Mouse (Mus musculus) CD4-positive, CD25-positive, alpha-beta regulatory T cell, adult 2 months (primary cell): Measurements from ENCODE around the gene Fbxl12.
A peak's percentile ranks its signal among the peaks of the same experiment; 100 is the strongest.
"Not testable (repeated sequence)": the region's sequence is repeated elsewhere in the genome, so short reads cannot be mapped to it uniquely, and the experiment has no call there.

Source experiments
- DNase-seq: peaks from one replicate; pipeline ENCODE4 v3.0.0-alpha.2; 2012; ENCODE audit warnings: low read depth, low spot score

Gene Fbxl12

DNA sequence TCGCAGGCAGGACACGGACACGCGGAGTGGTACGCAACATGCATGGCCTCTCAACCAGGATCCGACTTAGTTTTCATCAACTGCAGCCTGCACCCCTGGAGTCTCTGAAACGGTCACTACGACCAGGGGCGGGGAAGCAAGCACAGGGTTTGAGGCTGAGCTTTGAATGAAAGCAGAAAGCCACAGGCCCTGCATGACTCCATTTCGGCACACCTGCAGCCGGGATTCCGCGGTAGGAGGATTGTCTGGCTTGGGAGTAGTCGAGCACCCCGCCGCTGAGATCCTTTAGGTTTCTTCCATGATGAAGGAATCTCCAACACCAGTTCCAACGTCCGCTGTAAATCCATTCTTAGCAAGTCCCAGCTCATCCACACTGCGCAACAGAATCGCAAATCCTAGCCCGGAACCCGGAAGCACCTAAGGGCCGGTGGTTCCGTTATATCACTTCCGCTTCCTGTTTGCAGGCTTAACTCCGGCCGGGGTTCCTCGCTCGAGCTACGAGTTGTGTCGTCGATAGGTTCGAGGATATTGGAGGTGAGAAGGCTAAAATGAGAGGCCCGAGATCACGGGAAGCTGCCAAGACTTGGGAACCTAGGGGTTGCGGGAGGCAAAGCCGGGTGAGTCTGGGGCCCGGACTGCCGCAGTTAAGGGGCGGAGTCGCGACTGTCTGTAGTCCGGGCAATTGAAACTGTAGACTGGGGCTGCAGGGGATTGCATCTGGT lies at the start of gene Fbxl12:
Gene Fbxl12, minus strand, starts transcription at position 408 of the 722 bp plus-strand sequence.
- DNase-seq: peak; percentile 89

DNA sequence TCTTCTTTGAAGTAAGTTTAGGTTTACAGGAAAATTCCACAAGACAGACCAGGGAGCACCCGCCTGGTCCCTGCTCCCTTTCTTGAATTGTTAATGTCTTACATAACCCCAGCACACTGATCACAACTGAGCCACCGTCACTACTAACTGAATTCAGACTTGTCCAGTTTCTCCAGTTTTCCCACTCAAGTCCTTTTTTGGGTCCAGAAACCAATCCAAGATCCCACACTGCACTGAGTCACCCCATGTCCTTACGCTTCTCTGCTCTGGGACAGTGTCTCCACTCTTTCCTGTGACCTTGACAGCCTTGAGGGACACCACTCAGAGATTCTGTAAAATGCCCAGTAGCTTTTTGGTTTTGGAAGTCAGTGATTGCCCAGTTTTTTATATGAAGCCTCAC lies 48.3 kb upstream of the Fbxl12 start:
- no peak for DNase-seq

DNA sequence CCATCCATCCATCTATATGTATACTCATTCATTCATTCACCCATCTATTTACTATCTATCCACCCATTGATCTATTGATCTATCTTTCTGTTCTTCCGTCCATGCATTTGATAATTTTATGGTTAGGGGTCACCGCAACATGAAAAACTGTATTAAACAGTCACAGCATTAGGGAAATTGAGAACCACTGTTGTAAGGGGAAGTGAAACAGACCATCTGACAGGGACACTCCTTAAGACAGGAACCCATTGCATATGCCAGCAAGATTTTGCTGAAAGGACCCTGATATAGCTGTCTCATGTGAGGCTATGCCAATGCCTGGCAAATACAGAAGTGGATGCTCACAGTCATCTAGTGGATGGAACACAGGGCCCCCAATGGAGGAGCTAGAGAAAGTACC lies 45.9 kb upstream of the Fbxl12 start:
- not testable (repeated sequence) for DNase-seq

DNA sequence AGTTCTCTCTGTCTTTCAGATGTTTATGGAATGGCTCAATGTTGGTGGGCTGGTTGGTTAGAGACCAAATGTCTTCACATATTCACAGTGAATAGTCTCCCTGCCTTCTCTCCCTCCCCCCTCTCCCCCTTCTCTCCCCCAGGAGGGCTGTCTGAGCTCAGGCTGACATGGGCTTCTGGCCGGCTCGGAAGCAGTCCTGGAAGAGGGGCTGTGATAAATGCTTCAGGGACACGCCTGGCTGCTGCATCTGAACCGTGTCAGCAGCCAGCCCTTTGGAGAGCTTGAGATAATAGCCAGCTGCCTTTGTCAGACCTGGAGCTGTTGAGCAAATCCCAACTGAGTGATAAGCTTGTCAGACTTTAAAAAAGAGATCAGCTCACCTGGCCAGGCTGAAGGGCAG lies 45.3 kb upstream of the Fbxl12 start:
- no peak for DNase-seq

DNA sequence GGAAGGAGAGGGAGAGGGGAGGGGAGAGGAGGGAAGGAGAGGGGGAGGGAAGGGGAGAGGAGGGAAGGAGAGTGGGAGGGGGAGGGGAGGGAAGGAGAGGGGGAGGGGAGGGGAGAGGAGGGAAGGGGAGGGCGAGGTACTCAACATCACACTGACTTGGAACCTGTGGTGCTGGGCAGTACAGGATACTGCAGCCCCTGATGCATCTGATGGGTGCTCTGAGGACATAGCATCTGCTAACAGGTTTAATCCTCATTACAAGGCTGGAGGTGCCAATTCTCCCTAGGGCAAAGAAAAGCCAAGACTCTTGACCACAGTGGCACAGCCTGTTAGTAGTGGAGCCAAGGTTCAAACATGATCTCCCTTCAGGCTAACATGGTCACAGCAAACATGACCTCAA lies 44.8 kb upstream of the Fbxl12 start:
- no peak for DNase-seq

DNA sequence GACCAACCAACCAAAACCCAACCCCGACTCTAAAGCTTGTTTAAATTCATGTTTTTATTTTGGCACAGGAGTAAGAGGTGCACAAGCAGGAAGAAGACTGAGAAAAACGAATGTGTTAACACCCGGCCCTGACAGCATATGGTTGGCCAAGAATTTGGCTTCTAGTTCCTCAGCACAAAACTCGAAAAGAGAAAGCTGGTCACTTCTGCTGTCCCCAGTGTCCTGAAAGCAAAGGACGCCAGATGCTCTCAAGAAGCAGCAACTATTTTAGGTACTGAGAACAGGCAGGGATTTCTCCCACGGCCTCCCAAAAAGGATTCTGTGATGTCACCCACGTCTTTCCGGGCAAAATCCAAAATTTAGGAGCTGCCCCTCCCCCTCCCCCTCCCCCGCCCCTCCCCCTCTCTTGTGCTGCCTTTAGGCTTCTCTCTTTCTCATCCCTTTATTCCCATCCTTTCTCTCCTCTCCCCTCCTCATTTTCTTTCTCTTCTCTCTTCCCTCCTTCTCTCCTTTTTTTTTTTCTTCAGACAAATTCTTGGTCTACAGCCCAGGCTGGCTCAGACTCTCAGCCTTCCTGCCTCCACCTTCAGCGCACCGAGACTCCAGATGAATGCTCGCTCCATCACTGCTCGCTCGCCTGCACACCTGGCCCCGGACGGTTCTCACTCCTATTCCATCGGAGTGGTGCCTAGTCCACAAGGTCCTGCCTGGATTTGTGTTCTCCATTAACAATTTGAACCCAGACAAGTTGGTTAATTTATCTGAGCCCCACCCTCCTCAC lies 40.7 kb upstream of the Fbxl12 start:
- no peak for DNase-seq

DNA sequence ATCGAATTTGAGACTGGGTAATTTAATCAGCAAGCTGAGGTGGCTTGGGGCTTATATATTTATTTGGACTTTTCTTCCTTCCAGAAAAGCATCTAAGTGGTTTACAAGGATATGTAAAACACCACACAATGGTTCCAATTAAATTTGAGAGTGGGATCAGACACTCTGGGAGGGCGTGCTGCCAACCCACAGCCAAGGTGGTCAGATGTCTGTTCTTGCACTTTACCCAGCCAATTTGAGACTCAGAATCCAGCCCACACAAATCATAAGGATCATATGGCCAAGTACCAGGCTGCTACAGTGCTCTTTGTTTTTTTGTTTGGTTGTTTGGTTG lies 37.8 kb upstream of the Fbxl12 start:
- DNase-seq: no peak

DNA sequence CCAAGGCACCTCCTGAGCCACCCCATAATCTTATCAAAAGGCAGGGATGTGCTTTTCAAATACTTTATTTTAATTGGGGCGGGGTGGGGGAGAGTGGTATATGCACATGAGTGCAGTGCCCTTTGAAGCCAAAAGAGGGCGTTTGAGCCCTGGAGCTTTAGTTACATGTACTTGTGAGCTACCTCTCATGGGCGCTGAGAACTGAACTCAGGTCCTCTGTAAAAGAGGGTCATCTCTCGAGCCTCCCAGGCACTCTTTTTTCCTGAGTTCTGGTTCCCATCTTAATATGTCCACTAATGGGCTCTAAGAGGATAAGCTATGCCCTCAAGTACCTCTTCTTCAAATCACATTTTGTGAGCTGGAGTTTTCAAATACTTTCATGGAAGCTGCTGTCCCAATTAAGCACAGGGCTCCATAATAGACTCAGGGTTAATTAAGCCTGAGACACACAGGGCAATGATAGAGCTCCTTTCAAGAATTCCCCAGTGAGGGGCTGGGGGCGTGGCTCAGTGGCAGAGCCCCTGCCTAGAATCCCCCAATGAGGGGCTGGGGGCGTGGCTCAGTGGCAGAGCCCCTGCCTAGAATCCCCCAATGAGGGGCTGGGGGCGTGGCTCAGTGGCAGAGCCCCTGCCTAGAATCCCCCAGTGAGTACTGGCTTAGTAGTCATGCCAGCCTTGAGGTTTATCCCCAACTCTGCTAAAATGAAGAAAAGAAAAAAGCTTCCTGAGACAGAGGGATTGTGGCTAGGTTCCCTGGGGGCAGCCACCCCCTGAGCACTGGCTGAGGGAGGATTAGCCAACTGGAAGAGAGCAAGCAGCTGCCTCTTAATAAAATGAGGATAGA lies 37.2 kb upstream of the Fbxl12 start:
- DNase-seq: no peak

DNA sequence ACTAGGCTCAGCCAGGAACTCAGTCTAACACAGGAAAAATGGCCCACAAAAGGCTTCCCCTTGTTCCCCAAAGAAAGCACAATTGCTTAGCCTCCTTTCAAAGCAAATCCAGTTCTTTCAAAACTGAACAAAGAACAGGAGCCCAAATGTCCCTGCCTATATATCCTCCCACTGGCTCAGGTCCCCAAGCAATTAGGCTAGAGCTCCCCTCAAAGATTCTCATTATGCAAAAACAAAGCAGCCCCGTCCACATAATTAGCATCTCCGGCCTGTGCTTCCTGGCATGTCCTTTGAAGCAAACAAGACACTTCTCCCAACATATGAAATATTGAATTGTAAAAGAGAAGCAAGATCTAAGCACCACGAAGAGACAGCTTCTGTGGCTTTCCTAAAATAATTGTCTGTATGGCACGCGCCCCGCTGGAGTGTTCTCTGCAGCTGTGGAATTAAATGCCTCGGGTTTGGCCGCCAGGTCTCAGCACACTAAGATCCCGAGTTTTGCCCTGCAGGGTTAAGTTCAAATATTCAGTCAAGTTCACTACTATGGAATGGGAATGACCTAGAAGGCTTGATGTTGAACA lies 35.9 kb upstream of the Fbxl12 start:
- no peak for DNase-seq

DNA sequence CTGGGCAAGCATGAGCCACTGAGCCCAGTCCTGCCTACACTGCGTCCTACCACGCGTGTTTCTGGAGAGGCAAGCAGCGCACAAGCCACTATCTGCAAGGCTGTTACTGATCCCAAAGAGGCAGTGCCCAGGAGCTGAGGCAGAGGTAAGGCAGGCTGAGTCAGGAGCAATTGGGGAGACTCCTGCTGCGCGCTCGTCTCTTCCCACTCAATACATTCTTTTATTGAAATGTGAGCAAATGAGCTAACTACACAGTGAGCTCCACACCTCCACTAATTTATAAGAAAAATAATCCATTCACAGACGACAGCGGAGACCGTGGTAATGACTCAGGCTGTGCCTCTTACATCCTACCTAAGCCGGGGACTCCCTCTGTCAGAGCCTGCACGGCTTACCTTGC lies 33.3 kb upstream of the Fbxl12 start:
- no peak for DNase-seq

DNA sequence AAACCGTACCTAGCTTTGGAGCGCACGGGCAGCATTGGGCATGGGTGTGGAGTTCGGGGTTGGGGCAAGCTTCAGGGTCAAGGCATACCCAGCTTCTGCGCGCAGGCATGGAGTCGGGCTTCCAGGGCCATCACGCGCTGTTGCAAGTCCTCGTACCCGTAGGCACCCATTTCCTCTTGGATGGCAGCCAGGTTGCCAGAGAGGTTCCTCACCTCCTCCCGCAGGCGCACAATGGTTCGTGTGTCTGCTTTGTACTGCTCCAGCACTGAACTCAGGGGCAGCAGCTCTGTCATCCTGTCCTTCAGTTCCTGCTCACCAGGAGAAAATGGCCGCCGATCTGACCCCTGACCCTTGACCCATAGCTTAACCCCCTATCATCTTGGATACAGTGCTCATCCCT lies 27.5 kb upstream of the Fbxl12 start:
- DNase-seq: no peak

DNA sequence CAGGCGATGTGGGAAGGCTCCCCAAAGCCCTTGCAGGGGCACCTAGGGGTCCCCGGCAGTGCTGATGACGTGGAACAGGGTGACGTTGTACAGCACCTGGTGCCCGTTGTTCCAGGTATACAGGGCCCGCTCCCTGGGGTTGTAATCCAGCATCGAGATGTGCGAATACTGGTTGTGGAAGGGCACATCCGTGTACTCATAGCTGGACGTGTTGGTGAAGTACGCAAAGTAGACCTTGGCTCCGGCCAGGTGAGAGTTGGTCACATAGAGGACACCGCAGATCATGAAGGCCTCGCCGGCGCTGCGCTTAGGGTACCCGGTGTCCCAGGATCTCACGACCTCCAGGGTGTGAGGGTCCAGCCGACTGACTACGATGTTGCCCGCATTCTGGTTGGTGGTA lies 23.5 kb upstream of the Fbxl12 start:
- no peak for DNase-seq

DNA sequence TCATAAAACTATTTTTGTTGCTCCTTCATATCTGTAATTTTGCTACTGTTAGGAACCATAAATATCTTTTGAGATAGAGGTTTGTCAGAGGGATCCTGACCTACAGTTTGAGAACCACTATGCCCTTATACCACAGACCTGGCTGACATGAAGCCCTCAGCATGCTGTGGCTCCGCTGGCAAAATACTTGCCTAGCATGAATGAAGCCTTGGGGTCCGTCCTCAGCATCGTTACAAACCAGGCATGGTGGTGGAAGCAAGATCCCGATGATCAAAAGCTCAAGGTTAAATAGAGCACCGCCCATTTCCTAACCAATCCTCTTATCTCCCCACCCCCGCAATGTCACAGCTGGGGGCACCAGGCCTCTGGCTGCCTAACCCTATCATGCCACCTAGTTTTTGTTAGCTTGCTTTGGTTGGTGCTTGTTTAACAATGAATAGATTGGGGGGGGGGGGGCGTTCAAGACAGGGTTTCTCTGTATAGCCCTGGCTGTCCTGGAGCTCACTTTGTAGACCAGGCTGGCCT lies 22.0 kb upstream of the Fbxl12 start:
- DNase-seq: no peak

DNA sequence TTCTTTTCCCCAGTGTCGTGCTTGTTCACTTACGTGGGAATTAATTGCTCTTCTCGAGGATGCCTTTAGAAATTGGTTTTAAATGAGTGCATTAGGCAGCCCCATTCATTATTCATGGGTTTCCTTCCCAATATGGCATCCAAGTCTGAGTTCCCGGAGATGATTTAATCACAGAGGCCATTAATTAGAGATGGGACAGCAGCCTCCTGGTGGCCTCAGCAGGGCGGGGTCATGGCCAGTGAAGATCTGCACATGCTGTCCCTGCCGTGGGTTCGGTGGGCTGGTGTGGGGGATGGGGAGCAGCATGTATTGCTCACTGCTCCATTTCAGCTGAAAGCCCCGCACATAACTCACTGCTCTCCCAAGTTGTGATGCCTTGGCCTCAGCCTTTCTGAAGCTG lies 21.4 kb upstream of the Fbxl12 start:
- no peak for DNase-seq

DNA sequence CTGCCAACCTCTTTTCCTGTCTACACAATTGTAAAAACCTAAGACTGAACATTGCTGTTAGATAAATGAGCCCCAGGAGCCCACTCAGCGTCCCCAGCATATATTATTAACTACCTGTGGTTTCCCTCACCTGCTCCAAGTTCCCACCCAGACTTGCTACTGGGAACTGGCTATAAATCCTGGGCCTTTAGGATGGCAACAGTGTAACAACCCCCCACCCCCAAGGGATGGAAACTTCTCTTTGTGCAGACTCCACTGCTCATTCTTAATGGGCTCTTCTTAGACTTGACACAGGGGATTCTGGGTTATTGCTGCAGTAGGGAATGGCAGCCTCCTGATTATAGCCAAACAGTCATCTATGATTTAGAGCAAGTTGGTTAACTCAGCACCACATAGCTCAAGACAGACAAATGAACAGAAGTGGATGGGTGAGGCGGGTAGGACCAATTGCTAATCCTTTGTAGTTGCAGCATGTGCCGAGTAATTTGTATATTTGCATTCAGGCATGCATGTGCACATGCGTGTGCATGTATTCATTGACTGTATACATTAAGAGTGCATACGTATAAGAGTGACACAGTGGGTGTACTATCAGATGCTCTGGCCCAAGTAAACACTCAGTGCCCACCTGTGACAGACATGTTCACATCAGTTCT lies 20.5 kb upstream of the Fbxl12 start:
- DNase-seq: no peak

DNA sequence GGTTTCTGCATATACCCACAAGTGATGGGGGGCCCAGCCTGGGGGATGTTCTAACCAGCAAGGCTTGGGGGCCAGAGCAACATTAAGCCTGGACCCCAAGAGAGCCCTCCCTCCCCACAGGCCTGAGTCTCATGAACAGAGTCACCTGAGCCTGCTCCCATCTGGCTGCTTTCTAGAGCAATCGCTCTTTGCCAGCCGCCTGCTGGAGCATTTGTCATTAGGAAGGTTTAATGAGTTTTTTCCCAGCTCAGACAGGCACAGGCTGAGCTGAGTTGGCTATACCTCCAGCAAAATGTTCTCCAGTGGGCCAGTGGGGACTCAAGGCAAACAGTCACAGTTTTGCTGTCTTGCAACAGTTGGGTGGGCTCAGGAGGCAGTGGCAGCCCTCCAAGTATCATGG lies 19.8 kb upstream of the Fbxl12 start:
- DNase-seq: no peak

DNA sequence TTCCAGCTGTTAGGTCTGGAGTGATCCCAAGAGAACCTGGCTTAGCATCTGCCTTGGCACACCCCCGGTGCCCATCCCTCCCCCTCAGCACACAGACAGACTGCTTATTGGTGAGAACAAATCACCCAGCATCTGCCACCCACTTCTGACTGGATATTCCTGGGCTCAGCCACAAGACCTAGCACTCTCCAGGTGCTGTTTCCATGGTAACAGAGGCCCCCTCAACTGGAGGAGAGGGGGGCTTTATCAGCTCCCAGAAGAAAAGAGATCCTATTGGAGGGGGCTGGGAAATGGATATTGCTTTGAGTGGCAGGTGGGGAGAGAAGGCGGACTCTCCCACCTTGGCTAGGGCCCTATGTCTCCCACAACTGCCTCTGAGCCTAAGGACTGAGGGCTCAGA lies 19.4 kb upstream of the Fbxl12 start:
- no peak for DNase-seq

DNA sequence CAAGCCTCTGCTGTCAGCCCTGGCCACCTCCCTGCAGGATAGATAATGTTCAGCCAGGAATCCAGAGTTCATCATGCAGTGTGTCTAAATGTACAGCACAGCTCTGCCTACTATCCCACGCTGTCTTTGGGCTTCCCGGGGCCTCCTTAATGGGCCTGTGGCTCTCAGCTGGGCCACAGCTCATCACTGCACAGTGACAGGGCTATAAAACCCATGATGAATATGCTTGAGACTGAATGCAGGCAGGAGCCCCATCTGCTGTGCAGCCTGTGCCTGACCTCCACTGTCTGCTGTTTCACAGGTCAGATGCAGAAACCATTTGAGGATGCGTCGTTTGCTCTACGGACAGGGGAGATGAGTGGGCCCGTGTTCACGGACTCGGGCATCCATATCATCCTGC lies 18.3 kb upstream of the Fbxl12 start:
- no peak for DNase-seq

DNA sequence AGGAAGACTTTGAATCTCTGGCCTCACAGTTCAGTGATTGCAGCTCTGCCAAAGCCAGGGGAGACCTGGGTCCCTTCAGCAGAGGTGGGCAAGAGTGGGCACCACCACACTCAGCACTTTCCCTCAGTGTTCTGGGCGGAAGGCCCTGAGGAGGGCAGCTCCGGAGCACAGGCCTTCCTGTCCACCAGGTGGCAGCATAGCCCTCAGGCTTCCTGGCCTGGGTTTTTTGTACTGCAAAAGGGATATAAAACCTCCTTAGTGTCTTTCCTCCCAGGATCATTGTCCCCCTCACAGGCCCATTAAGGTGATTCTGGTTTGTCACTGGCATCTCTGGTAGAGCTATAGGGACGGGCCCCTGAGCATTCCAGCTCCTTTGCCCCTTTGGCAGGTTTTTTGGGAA lies 17.8 kb upstream of the Fbxl12 start:
- peak; percentile 76 for DNase-seq

DNA sequence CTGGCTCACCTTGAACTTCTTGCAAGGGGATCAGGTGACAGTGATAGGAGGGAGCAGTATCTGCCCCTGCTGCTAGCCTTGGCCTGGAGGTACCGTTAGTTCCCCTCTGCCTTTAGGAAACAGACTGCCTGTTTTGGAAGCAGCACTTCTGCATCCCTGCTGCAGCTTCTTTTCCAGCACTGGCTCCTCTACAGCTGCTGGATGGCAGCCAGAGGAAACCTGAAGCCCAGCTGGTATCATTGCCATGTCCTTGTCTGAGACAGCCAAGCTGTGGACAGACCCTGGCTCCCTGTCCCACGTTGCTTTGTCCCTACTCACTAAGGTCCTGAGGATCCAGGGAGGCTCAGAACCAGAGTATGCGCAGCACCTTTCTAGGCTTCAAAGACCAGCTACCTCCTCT lies 13.0 kb upstream of the Fbxl12 start:
- DNase-seq: no peak

DNA sequence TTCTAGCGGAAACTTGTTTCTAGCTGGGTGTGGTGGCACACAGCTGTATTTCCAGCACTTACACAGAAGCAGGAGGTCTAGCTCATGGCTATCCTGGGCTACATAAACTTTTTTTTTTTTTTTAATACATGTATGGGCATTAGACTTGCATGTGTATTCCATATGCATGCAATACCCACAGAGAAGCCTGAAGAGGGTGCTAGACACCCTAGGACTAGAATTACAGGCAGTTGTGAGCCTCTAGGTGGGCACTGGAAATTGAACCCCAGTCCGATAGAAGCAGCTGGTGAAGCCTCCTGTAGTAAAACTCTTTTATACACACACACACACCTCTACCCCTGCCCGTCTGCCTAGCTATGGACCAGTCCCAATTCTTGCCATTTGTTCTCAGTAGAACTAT lies 9.3 kb upstream of the Fbxl12 start:
- DNase-seq: no peak
